Mouse (Mus musculus) MEL (cell line): Measurements from ENCODE around the gene Syn2. TPM values are rescaled to one million over a fixed set of nuclear protein-coding genes. Genes with fewer than 3 reads are reported as not detected.

Experiments
- DNase-seq: peaks from one replicate; pipeline ENCODE4 v3.0.0; 2011; ENCODE audit warnings: low read depth, low spot score
- H3K27ac ChIP-seq: 2 replicates; pipeline ENCODE4 v1.5.1; 2012; ENCODE audit warnings: low read depth, mild to moderate bottlenecking, control low read depth, low read length, moderate library complexity; ENCODE audit not compliant: control insufficient read depth
- H3K27me3 ChIP-seq, 2 experiments: fragments of 150-350 bp in 1 of 2; sonication (generic) in 1 of 2; 2 replicates each; pipeline ENCODE4 v1.6.1; 2012; ENCODE audit warnings: low read length in 2 of 2, mild to moderate bottlenecking in 2 of 2, improper control_type of control experiment in 1 of 2, moderate library complexity in 1 of 2; ENCODE audit not compliant: insufficient read depth in 2 of 2, control insufficient read depth in 1 of 2
- H3K36me3 ChIP-seq, 2 experiments: 2 replicates each; pipeline ENCODE4 v1.6.1; 2012 to 2014; ENCODE audit warnings: low read length in 2 of 2, improper control_type of control experiment in 1 of 2, inconsistent platforms in 1 of 2, mild to moderate bottlenecking in 1 of 2; ENCODE audit not compliant: insufficient read depth in 2 of 2, control insufficient read depth in 1 of 2
- H3K4me1 ChIP-seq, 2 experiments: fragments of 150-350 bp in 1 of 2; sonication (generic) in 1 of 2; 2 replicates each; pipeline ENCODE4 v1.6.1; 2012; ENCODE audit warnings: low read length in 2 of 2, improper control_type of control experiment in 1 of 2, mild to moderate bottlenecking in 1 of 2; ENCODE audit not compliant: insufficient read depth in 2 of 2, control insufficient read depth in 1 of 2
- H3K4me3 ChIP-seq, 2 experiments: fragments of 150-350 bp in 1 of 2; sonication (generic) in 1 of 2; 2 replicates each; pipeline ENCODE4 v1.5.1; 2012; ENCODE audit warnings: low read depth in 2 of 2, low read length in 2 of 2, mild to moderate bottlenecking in 2 of 2, moderate library complexity in 2 of 2, control low read depth in 1 of 2, improper control_type of control experiment in 1 of 2; ENCODE audit not compliant: control insufficient read depth in 1 of 2, insufficient read depth in 1 of 2
- H3K79me2 ChIP-seq: 2 replicates; pipeline ENCODE4 v1.6.1; 2012; ENCODE audit warnings: mild to moderate bottlenecking, low read length, moderate library complexity; ENCODE audit not compliant: control insufficient read depth, poor library complexity, insufficient read depth
- H3K9ac ChIP-seq: 2 replicates; pipeline ENCODE4 v1.6.1; 2012; ENCODE audit warnings: low read depth, mild to moderate bottlenecking, control low read depth, low read length, moderate library complexity; ENCODE audit not compliant: control insufficient read depth, poor library complexity, severe bottlenecking
- H3K9me3 ChIP-seq: fragments of 150-350 bp; sonication (generic); replicated peaks from 2 replicates; pipeline ENCODE4 v1.6.1; 2012; ENCODE audit warnings: mild to moderate bottlenecking, low read length, improper control_type of control experiment, moderate library complexity; ENCODE audit not compliant: insufficient read depth
- BHLHE40 ChIP-seq: IDR thresholded peaks from 2 replicates; pipeline ENCODE4 v1.6.1; 2012; ENCODE audit warnings: low read depth, mild to moderate bottlenecking, inconsistent platforms, low read length, improper control_type of control experiment, borderline replicate concordance
- CHD2 ChIP-seq: IDR thresholded peaks from 2 replicates; pipeline ENCODE4 v1.6.1; 2011; ENCODE audit warnings: low read length, improper control_type of control experiment
- CTCF ChIP-seq, 3 experiments: IDR thresholded peaks in 2 of 3; conservative IDR thresholded peaks in 1 of 3; 2 replicates each; pipeline ENCODE4 v1.5.1; 2011 to 2012; ENCODE audit warnings: low read length in 3 of 3, low read depth in 2 of 3, mild to moderate bottlenecking in 2 of 3, improper control_type of control experiment in 1 of 3, inconsistent platforms in 1 of 3, mixed read lengths in 1 of 3, moderate library complexity in 1 of 3; ENCODE audit not compliant: control insufficient read depth in 1 of 3, insufficient read depth in 1 of 3, poor library complexity in 1 of 3, severe bottlenecking in 1 of 3
- E2F4 ChIP-seq: IDR thresholded peaks from 2 replicates; pipeline ENCODE4 v1.6.1; 2011; ENCODE audit warnings: low read depth, low read length, improper control_type of control experiment, borderline replicate concordance
- EP300 ChIP-seq, 2 experiments: IDR thresholded peaks; 2 replicates each; pipeline ENCODE4 v1.6.1; 2011; ENCODE audit warnings: improper control_type of control experiment in 2 of 2, low read length in 2 of 2, low read depth in 1 of 2, mild to moderate bottlenecking in 1 of 2
- JUND ChIP-seq: IDR thresholded peaks from 2 replicates; pipeline ENCODE4 v1.6.1; 2011; ENCODE audit warnings: low read depth, mild to moderate bottlenecking, improper control_type of control experiment, low read length
- MAFK ChIP-seq: IDR thresholded peaks from 2 replicates; pipeline ENCODE4 v1.6.1; 2011; ENCODE audit warnings: low read depth, mild to moderate bottlenecking, low read length, improper control_type of control experiment, borderline replicate concordance
- MAX ChIP-seq: IDR thresholded peaks from 2 replicates; pipeline ENCODE4 v1.6.1; 2011; ENCODE audit warnings: low read length, improper control_type of control experiment
- MYB ChIP-seq: IDR thresholded peaks from 2 replicates; pipeline ENCODE4 v1.6.1; 2011; ENCODE audit warnings: mild to moderate bottlenecking, low read depth, low read length, improper control_type of control experiment
- MYC ChIP-seq: IDR thresholded peaks from 2 replicates; pipeline ENCODE4 v1.6.1; 2011; ENCODE audit warnings: low read depth, mild to moderate bottlenecking, low read length, improper control_type of control experiment, moderate library complexity
- NELFE ChIP-seq: IDR thresholded peaks from 2 replicates; pipeline ENCODE4 v1.6.1; 2011; ENCODE audit warnings: low read depth, low read length, improper control_type of control experiment
- NRF1 ChIP-seq: IDR thresholded peaks from 2 replicates; pipeline ENCODE4 v1.6.1; 2014; ENCODE audit warnings: low read depth, mild to moderate bottlenecking, inconsistent platforms, low read length, improper control_type of control experiment, moderate library complexity; ENCODE audit not compliant: poor library complexity, insufficient read depth, severe bottlenecking
- POLR2A ChIP-seq, 2 experiments: IDR thresholded peaks; 2 replicates each; pipeline ENCODE4 v1.6.1; 2011 to 2012; ENCODE audit warnings: low read length in 2 of 2, mild to moderate bottlenecking in 2 of 2, control low read depth in 1 of 2, improper control_type of control experiment in 1 of 2, low read depth in 1 of 2, moderate library complexity in 1 of 2; ENCODE audit not compliant: control insufficient read depth in 1 of 2, insufficient read depth in 1 of 2, poor library complexity in 1 of 2
- RAD21 ChIP-seq: IDR thresholded peaks from 2 replicates; pipeline ENCODE4 v1.6.1; 2011; ENCODE audit warnings: mild to moderate bottlenecking, low read depth, low read length, improper control_type of control experiment
- SIN3A ChIP-seq: IDR thresholded peaks from 2 replicates; pipeline ENCODE4 v1.6.1; 2012; ENCODE audit warnings: low read length, improper control_type of control experiment, inconsistent platforms
- SMC3 ChIP-seq: IDR thresholded peaks from 2 replicates; pipeline ENCODE4 v1.6.1; 2011; ENCODE audit warnings: low read depth, low read length, improper control_type of control experiment
- TAL1 ChIP-seq: IDR thresholded peaks from 2 replicates; pipeline ENCODE4 v1.6.1; 2012; ENCODE audit warnings: mild to moderate bottlenecking, inconsistent platforms, low read length, moderate library complexity, mixed read lengths
- TBP ChIP-seq: IDR thresholded peaks from 2 replicates; pipeline ENCODE4 v1.8.0; 2011; ENCODE audit warnings: low read depth, low read length, improper control_type of control experiment
- TCF12 ChIP-seq: IDR thresholded peaks from 2 replicates; pipeline ENCODE4 v1.6.1; 2014; ENCODE audit warnings: low read depth, mild to moderate bottlenecking, inconsistent platforms, low read length, improper control_type of control experiment, moderate library complexity
- USF2 ChIP-seq, 2 experiments: IDR thresholded peaks; 2 replicates each; pipeline ENCODE4 v1.6.1; 2011 to 2012; ENCODE audit warnings: improper control_type of control experiment in 2 of 2, low read length in 2 of 2, borderline replicate concordance in 1 of 2, inconsistent platforms in 1 of 2, low read depth in 1 of 2, mild to moderate bottlenecking in 1 of 2; ENCODE audit not compliant: insufficient read depth in 1 of 2
- ZC3H11A ChIP-seq: IDR thresholded peaks from 2 replicates; pipeline ENCODE4 v1.6.1; 2012; ENCODE audit warnings: low read depth, mild to moderate bottlenecking, inconsistent platforms, low read length, improper control_type of control experiment
- ZMIZ1 ChIP-seq: IDR thresholded peaks from 2 replicates; pipeline ENCODE4 v1.6.1; 2012; ENCODE audit warnings: low read depth, mild to moderate bottlenecking, inconsistent platforms, low read length, improper control_type of control experiment, moderate library complexity
- ZNF384 ChIP-seq: IDR thresholded peaks from 2 replicates; pipeline ENCODE4 v1.6.1; 2012; ENCODE audit warnings: low read depth, mild to moderate bottlenecking, inconsistent platforms, low read length, improper control_type of control experiment
- polyA plus RNA-seq, 2 experiments: library from polyadenylated mRNA; stranded (reverse) in 1 of 2; unstranded in 1 of 2; fragments of >175 nt in 1 of 2; fragments of >200 nt in 1 of 2; gene quantifications; 2 replicates each; pipeline versions ENCODE4 v1.2.1 to v1.2.4; 2012; ENCODE audit warnings: low replicate concordance in 2 of 2, low read depth in 1 of 2; ENCODE audit not compliant: insufficient read length in 2 of 2, insufficient read depth in 1 of 2, missing spikeins in 1 of 2
- total RNA-seq: library from RNA; depleted of rRNA; stranded (reverse); fragments of 300-350 nt; gene quantifications from 2 replicates; pipeline ENCODE4 v1.2.3, GENCODE M21; 2012

The Syn2 gene
- total and polyA plus RNA-seq, 3 experiments, result not detected

GRCm38 (mm10) chr6:115270085-115270484 lies 135.4 kb downstream of the Syn2 start:
- Histone ChIP-seq H3K79me2 (no peaks in the 10 kb centered on the region), H3K27me3 (no peaks in the 10 kb centered on the region; a peak in 2 of 4 replicates), H3K9me3 (no peaks in the 10 kb centered on the region), H3K4me3 (no peak overlapping the region), H3K9ac (no peak overlapping the region), H3K4me1 (no peaks in the 10 kb centered on the region), H3K27ac (no peak overlapping the region), H3K36me3 (no peaks in the 10 kb centered on the region)
- TF ChIP-seq CTCF (IDR thresholded peaks at IDR 0.05 in 2 of 3, conservative IDR thresholded peaks at IDR 0.05 in 1 of 3; ENCODE audit: control insufficient read depth in 1 of 3, insufficient read depth in 1 of 3, low read depth in 2 of 3, low read length in 3 of 3, poor library complexity in 1 of 3, severe bottlenecking in 1 of 3), result no peak
- TF ChIP-seq RAD21, result no peak
- TF ChIP-seq BHLHE40, result no peak
- TF ChIP-seq TBP, result no peak
- TF ChIP-seq MYB, result no peak
- no peak for TF ChIP-seq E2F4
- no peak for TF ChIP-seq ZNF384
- TF ChIP-seq SMC3, result no peak
- TF ChIP-seq TAL1, result no peak
- TF ChIP-seq POLR2A (IDR thresholded peaks at IDR 0.05; ENCODE audit: control insufficient read depth in 1 of 2, insufficient read depth in 1 of 2, low read depth in 1 of 2, low read length in 2 of 2, poor library complexity in 1 of 2), result no peak
- no peak for TF ChIP-seq SIN3A
- no peak for TF ChIP-seq TCF12
- no peak for TF ChIP-seq NELFE
- no peak for TF ChIP-seq JUND
- no peak for TF ChIP-seq NRF1
- TF ChIP-seq ZC3H11A, result no peak
- no peak for TF ChIP-seq MYC
- TF ChIP-seq CHD2, result no peak
- no peak for TF ChIP-seq MAX
- TF ChIP-seq USF2 (IDR thresholded peaks at IDR 0.05; ENCODE audit: borderline replicate concordance in 1 of 2, insufficient read depth in 1 of 2, low read depth in 1 of 2, low read length in 2 of 2), result no peak
- DNase-seq, result no peak

GRCm38 (mm10) chr6:115271326-115271725 lies 136.6 kb downstream of the Syn2 start:
- H3K36me3 ChIP-seq, result no peaks in the 10 kb centered on the region
- H3K27ac ChIP-seq, result no peak overlapping the region
- no peaks in the 10 kb centered on the region for H3K79me2 ChIP-seq
- no peak for DNase-seq
- H3K27me3 ChIP-seq, result no peaks in the 10 kb centered on the region; a peak in 2 of 4 replicates
- TF ChIP-seq RAD21, result no peak
- no peak for TF ChIP-seq EP300 (IDR thresholded peaks at IDR 0.05; ENCODE audit: low read depth in 1 of 2, low read length in 2 of 2)
- no peak for TF ChIP-seq CTCF (IDR thresholded peaks at IDR 0.05 in 2 of 3, conservative IDR thresholded peaks at IDR 0.05 in 1 of 3; ENCODE audit: control insufficient read depth in 1 of 3, insufficient read depth in 1 of 3, low read depth in 2 of 3, low read length in 3 of 3, poor library complexity in 1 of 3, severe bottlenecking in 1 of 3)
- no peak for TF ChIP-seq SMC3
- no peak for TF ChIP-seq ZMIZ1
- TF ChIP-seq MAFK, result no peak
- H3K4me1 ChIP-seq, result no peaks in the 10 kb centered on the region
- no peak overlapping the region for H3K9ac ChIP-seq
- H3K9me3 ChIP-seq, result no peaks in the 10 kb centered on the region
- no peak overlapping the region for H3K4me3 ChIP-seq
